Mouse (Mus musculus): ENCODE results near the gene Adra2b. TPM values are rescaled to one million over a fixed set of nuclear protein-coding genes. Genes with fewer than 3 reads are reported as not detected.

Gene Adra2b
- total and polyA plus RNA-seq, 3 experiments = not detected

DNA sequence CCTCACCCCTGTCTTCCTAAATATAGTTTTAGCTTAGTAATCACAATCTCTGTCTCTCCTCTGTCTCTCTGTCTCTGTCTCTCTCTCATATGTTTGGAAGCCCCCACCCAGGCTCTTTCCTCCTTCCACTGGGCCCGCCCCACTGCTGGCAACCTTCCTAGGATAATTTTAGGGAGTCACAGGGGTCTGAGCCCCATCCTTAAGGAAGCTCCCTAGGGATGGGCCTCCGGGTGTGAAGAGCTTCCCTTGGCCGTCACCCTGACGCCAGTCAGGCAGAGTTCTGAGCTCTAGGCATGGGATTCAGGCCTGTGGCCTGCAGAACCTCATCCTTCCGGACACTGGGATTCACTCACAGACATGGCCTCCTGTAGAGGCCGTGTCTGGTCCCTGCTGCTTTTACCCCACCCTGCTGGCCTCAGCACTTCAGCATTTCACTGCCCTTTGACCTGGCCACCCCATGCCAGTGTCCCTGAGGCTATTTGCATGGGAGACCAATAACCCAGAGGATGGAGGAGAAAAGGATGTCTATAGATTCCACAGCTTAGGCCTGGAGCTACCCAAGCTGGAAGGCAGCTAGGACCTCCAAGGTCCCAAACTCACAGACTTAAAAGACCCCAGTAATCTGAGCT lies 13.5 kb downstream of the Adra2b start:
- TF ChIP-seq TAL1 (IDR thresholded peaks at IDR 0.05; ENCODE audit: low read length) (no peak), SIN3A (IDR thresholded peaks at IDR 0.05; ENCODE audit: low read length) (no peak), SMC3 (IDR thresholded peaks at IDR 0.05; ENCODE audit: low read depth, low read length) (no peak), GABPA (IDR thresholded peaks at IDR 0.05; ENCODE audit: low read depth, low read length) (no peak), MXI1 (IDR thresholded peaks at IDR 0.05; ENCODE audit: low read depth, low read length) (no peak), ETS1 (IDR thresholded peaks at IDR 0.05; ENCODE audit: low read depth, low read length) (no peak), NRF1 (IDR thresholded peaks at IDR 0.05; ENCODE audit: insufficient read depth, low read depth, low read length, poor library complexity, severe bottlenecking) (no peak), MAZ (IDR thresholded peaks at IDR 0.05; ENCODE audit: low read depth, low read length) (no peak), RAD21 (IDR thresholded peaks at IDR 0.05; ENCODE audit: low read depth, low read length) (no peak), E2F4 (IDR thresholded peaks at IDR 0.05; ENCODE audit: borderline replicate concordance, low read depth, low read length) (no peak), EP300 (IDR thresholded peaks at IDR 0.05; ENCODE audit: low read depth in 1 of 2, low read length in 2 of 2) (no peak), POLR2A (IDR thresholded peaks at IDR 0.05; ENCODE audit: control insufficient read depth in 1 of 2, insufficient read depth in 1 of 2, low read depth in 1 of 2, low read length in 2 of 2, poor library complexity in 1 of 2) (no peak), MYC (IDR thresholded peaks at IDR 0.05; ENCODE audit: low read depth, low read length) (no peak), BHLHE40 (IDR thresholded peaks at IDR 0.05; ENCODE audit: borderline replicate concordance, low read depth, low read length) (no peak), RCOR1 (IDR thresholded peaks at IDR 0.05; ENCODE audit: low read depth, low read length) (no peak), POLR2AphosphoS5 (IDR thresholded peaks at IDR 0.05; ENCODE audit: borderline replicate concordance, low read depth, low read length) (no peak), MEF2A (IDR thresholded peaks at IDR 0.05; ENCODE audit: extremely low read depth, insufficient replicate concordance, low read depth, low read length, poor library complexity, severe bottlenecking) (no peak), MAFK (IDR thresholded peaks at IDR 0.05; ENCODE audit: borderline replicate concordance, low read depth, low read length) (no peak), NELFE (IDR thresholded peaks at IDR 0.05; ENCODE audit: low read depth, low read length) (no peak), ZMIZ1 (IDR thresholded peaks at IDR 0.05; ENCODE audit: low read depth, low read length) (no peak)
- Histone ChIP-seq H3K4me3 (ENCODE audit: control insufficient read depth in 1 of 2, insufficient read depth in 1 of 2, low read depth in 2 of 2, low read length in 2 of 2) (no peak overlapping the region), H3K36me3 (ENCODE audit: control insufficient read depth in 1 of 2, insufficient read depth in 2 of 2, low read length in 2 of 2) (no peaks in the 10 kb centered on the region), H3K9me3 (replicated peaks; ENCODE audit: insufficient read depth, low read length) (no peaks in the 10 kb centered on the region), H3K79me2 (ENCODE audit: control insufficient read depth, insufficient read depth, low read length, poor library complexity) (no peaks in the 10 kb centered on the region), H3K9ac (ENCODE audit: control insufficient read depth, low read depth, low read length, poor library complexity, severe bottlenecking) (no peak overlapping the region), H3K4me1 (ENCODE audit: control insufficient read depth in 1 of 2, insufficient read depth in 2 of 2, low read length in 2 of 2) (no peaks in the 10 kb centered on the region), H3K27me3 (ENCODE audit: control insufficient read depth in 1 of 2, insufficient read depth in 2 of 2, low read length in 2 of 2) (peaks cover 0 to 1% of the 10 kb centered on the region in 2 experiments; a peak in 1 of 4 replicates), H3K27ac (ENCODE audit: control insufficient read depth, low read depth, low read length) (no peak overlapping the region)
- DNase-seq (ENCODE audit: low read depth, low spot score) = no peak
